Mouse (Mus musculus) right cerebral cortex, adult 18-20 months (tissue): Measurements from ENCODE around the gene Rnf113a2.

Source experiments
- DNase-seq: peaks from one replicate; pipeline ENCODE4 v3.0.0; 2022; ENCODE audit warnings: mixed read lengths

Rnf113a2 gene

DNA sequence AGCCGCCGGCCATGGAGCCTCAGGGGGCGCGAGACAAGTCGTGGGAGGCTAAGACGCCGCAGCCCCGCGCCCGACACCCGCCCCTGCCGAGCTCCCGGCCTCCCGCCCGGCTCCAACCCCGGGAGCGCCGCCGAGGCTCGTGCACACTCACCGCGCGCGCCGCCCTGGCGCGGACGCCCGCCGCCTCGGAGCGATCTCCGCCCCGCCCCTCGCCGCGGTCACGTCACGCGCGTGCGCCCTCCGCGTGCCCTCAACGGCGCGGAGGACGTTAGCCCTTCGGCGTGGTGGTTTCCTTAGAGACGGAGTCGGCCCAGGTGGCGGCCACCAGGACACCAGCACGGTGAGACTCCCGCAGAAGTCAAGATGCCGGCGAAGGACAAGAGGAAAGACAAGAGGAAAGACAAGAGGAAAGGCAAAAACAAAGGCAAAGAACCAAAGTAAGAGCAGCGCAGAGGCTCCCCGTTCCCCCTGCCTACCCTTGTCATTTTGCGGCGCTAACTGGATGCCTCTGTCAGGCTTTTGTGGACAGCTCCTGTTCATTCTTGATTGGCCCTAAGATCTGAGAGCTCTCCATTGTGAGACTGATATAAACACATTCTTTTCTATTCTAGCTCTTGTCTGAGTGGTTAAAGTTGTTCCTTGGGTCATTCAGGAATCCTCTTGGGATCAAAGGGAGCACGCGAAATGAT lies 8.0 kb upstream of the Rnf113a2 start, which contains the start of the genes Entpd5 and Bbof1:
Entpd5 (minus strand) TSS at position 211 of the 689 bp plus-strand sequence.
Bbof1 (plus strand) TSS at position 253 of the 689 bp plus-strand sequence.
- DNase-seq, result peak; percentile 94

DNA sequence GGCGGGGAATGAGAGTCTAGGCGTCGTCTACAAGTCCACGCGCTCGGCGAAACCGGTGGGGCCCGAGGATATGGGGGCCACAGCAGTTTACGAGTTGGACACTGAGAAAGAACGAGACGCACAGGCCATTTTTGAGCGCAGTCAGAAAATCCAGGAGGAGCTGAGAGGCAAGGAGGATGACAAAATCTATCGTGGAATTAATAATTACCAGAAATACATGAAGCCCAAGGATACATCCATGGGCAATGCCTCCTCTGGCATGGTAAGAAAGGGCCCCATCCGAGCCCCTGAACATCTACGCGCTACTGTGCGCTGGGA lies 568 bp downstream of the Rnf113a2 start:
- DNase-seq, result no peak

DNA sequence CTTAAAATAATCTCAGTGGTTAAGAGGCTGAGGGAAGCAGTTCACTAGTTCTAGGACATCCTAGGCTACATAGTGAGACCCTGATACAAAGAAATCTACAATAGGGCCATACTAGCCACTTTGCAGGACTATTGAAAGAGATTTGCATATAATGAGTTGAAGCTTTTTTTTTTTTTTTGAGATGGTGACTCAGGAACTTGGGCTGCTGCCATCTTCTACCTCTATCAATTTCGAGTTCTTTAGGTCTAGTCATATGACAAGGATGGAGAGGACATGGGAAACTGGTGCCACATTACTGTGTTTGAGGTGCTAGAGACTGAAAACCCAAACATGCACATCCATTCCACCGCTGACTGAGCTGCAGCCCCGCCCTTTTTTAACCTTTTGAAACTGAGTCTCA lies 7.0 kb downstream of the Rnf113a2 start:
- DNase-seq, result no peak

DNA sequence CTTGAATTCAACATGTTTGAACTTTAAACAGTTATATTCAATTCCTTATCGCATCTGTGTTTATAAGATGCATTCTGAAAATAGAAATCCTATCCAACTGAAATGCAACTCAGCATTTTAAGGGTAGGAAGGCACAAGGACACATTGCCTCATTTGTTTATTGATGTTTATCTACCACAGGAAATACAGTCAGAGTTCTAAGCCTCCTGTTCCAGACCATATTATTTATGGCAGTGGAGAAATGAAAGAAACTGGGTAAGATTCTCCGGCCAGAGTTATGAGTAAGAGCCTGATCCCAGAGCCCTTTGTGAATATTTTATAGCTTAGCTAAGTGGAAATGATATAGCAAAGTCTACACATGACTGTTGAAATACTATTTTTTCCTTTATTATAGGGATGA lies 12.8 kb downstream of the Rnf113a2 start:
- no peak for DNase-seq

DNA sequence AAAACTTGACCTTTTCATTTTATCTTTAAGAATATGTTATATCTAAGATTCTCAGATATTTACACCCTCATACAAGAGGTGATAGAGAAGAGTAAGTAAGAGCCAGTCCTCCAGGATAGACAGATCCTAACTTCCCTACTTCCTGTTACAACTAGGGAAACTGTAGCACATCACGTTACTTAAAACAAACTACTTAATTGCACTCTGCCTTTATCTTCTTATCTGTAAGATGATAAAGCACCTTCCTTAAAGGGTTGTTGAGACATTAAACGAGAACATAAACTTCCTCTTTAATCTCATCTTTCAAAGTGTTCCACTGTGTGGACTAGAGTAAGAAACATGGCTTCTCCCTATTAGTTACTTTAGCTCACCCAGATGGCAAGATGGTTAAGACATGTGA lies 21.7 kb downstream of the Rnf113a2 start:
- no peak for DNase-seq

DNA sequence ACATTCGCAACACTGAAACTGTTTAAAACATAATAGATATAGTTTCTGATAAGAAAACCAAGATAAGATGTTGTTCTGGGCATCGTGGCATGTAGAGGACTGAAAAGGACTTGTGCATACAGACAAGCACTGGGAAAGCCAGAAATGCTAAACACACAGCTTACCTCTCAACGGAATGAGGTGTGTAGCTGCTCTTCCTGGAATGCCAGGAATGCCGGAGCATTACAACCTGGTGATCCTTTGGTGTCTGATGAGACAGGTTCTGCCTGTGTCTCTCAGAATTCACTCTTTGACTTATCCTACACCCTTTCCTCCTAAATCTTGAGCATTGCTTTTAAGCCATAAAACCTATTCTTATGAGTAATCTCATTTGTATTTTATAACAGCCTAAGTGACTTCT lies 25.5 kb downstream of the Rnf113a2 start:
- no peak for DNase-seq

DNA sequence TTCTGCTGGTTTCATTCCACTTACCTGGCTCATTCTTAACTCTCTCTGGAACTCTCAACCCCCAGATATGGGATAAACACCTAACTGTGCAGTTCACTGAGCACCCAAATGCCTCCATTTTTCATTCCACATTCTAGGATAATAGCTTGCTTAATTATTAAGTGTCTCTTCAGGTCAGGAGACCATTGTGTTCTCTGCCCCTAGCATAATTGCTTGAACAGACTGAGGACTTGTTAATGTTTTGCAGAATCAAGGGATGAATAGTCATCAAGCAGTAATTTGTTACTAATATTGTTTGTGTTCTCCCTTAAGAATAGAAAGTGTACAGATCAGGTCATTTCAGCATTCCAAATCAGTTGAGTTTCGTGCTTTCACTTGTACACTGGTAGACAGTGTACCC lies 30.4 kb downstream of the Rnf113a2 start:
- no peak for DNase-seq

DNA sequence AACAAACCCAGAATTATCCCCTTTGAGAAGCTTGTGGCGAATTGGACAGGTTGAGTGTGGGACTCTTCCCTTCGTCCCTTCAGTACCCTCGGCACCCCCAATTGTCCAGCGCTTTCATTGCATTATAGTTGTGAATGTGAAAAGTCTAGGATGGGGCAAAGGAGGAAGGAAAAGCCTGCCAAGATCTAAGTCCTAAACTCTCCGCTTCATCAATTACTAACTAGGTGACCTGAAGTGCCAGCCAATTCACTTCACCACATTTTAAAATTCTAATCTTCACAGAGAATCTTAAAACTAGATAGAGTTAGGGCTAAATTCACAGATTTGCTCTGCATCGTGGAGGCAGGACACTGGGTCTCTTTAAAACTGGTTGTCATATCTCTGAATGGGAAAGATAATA lies 31.2 kb downstream of the Rnf113a2 start:
- DNase-seq, result no peak

DNA sequence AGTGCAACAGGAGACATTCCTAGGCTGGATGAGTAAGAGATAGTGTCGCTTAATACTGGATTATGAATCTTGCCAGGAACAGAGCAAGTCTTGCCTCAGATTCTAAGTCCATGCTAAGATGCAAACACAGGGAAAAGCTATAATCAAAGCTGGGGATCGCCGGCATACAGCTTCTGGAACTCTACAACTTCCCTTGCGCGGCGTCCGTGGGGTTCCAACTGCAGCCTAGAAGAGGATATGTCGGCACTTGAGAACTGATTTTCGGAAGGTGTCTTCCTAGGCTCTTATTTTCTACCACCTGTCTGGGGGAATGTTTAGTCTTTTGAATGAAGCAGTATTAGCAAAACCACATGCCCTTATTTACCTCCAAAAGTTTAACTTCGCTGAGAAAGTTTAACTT lies 32.9 kb downstream of the Rnf113a2 start:
- no peak for DNase-seq

DNA sequence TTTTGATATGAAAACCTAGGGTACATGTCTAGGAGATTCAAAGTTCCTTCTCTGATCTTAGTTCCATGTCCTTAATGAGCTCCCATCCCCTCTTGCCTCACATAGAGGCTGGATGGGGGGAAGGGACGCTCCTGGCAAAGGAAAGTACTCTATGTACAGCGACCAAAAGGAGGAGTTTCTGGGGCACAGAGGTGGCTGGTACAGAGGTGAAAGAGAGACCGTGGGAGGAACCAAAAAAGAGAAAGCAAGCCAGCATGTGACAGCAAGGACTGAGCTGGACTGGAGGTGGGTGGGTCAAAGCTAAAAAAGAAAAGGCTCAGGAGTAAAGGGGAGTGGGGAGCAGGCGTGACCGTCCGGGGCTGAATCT lies 33.3 kb downstream of the Rnf113a2 start:
- DNase-seq, result peak; percentile 37

DNA sequence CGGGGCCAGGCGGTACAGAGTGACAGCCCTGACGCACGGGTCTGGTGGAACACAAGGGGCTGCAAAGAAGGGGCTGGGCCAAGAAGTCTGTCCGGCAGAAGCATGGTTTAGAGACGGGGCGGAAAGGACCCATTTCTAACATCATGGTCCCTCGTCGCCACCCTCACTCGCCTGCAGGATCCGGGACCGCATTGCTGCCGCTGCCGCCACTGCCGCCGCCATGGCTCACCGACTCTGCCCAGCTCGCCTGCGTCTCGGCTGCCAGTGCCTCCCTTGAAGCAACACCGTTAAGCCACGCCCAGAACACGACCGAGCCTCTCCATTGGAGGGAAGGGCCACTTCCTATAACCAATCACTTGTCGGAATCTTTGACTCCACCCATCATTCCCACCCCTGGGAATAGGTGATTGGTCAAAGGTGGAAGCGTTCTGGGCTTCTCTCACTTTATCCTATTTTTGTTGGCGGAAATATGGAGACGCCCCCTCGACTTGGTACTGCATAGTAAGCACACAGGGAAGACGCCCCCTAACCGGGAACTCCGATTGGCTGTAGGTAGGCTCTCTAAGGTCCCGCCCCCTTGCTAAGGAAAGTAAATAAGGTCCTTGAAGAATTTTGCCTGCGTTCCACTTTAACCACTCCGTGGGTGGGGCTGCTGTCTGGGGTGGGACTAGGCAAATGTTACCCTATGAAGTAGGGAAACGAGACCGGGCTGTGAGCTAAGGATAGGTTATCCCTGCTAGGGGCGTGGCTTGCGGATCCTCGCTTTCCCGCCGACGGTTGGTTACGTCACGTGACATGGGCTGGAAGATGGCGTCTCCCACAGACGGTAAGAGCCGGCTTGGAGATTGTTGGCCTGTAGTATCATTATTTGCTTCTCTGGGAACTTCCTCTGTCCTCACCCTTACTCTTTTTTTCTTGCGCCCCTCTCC lies 34.0 kb downstream of the Rnf113a2 start, which contains the start of the genes Aldh6a1 and Lin52:
Aldh6a1 (minus strand) TSS at position 287 of the 929 bp plus-strand sequence.
Lin52 (plus strand) TSS at position 705 of the 929 bp plus-strand sequence.
- peak; percentile 99 for DNase-seq

DNA sequence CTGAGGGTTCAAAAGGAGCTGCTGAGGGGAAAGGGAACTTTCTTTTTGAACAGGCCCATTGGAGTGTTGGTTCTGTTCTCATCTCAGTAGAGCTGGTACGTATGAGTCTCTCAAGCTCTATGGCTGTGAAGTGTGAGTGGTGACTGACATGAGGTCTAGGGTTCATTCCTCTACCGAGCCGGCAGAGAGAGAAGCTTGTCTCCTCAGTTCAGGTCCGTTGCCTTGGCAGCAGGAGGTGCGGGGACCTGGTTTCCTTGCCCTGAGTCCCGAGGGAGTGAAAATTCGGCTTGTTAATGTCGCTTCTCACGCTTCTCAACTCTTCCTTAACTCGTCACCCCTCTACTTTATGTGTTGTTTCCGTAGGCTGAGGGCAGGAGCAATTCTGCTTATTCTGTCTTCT lies 34.8 kb downstream of the Rnf113a2 start:
- peak; percentile 5 for DNase-seq

DNA sequence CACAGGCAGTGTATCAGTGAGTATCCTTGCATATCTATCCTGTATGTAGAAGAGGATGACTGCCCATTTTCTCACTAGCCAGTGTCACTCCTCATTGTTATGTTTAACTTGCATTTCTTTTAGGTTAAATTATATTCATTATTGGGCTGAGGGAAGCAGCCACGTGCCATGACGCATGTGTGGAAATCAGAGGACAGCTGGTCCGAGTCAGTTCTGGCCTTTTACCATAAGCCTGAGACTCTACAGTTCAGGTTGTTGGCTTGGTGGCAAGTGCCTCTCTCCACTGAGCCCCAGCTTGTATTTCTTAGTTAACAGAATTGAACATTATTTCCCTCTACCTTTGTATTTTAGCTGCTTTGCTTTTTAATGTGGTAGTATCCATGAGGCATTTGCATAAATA lies 39.9 kb downstream of the Rnf113a2 start:
- DNase-seq, result no peak

DNA sequence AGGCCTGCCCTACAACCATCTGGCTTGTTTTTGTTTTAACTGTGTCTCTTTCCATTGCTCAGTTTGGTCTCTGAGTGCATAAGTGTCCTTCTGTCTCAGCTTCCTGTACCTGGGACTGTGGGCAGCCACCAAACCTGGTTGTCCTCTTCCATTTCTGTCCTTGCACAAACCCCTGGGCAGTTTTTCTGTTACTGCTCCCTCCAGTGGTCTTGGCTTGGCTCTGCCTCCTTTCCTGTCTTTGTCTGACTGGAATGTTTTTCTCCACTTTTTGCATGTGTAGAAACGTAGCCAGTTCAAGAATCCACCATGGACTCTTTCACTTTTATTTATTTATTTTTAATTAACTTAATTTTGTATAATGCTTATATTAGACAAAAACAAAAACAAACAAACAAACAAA lies 42.8 kb downstream of the Rnf113a2 start:
- no peak for DNase-seq

DNA sequence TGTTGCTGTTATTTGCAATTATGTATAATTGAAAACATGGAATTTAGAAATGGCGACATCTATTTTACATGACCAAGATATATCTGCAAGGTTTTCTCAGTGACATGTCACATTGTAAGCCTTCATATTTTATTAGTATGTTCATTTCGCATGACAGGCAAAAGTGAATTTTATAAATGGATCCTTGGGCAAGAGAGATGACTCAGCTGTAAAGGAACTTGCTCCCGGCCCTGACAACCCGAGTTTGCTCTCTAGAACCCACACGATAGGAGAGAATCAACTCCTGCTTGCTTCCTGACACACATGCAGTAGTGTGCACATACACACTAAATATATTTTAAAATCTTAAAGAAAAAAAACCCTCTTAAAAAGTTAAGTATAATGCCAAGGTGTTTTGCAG lies 44.4 kb downstream of the Rnf113a2 start:
- DNase-seq, result no peak

DNA sequence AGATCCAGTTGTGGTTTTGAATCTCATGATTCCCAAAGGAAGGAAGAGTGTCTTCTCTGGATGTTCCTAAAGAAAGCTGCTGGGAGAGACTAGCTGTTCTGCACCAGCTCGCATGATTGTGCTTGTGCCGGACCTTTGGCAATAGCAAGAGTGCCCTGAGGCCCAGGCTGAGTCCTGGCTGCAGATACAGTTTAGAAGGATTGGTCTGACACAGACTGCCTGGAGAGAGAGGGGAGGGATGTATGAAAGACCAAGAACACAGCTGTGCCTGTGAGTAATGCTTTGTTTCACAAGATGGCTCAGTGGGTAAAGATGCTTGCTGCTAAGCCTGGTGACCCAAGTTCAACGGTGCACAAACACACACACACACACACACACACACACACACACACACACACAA lies 45.9 kb downstream of the Rnf113a2 start:
- DNase-seq, result no peak
